Mouse (Mus musculus) heart, postnatal 0 days (tissue): ENCODE results near the gene Sebox. TPM values are rescaled to one million over a fixed set of nuclear protein-coding genes. Genes with fewer than 3 reads are reported as not detected.

Experiments used
- ATAC-seq: fragments of 200-750 bp; cut with Nextera tagmentation; 2 replicates; pipeline ENCODE4 v1.8.0; 2017; ENCODE audit warnings: low read depth, moderate number of reproducible peaks, moderate library complexity; ENCODE audit not compliant: insufficient read depth
- DNase-seq: peaks from one replicate; pipeline ENCODE4 v3.0.0-alpha.2; 2016; ENCODE audit warnings: low spot score
- H3K27ac ChIP-seq: fragments of 300-500 bp; sonication (generic); 2 replicates; pipeline ENCODE4 v1.5.1; 2014; ENCODE audit warnings: low read depth, mild to moderate bottlenecking
- H3K27me3 ChIP-seq: fragments of 300-500 bp; sonication (generic); 2 replicates; pipeline ENCODE4 v1.6.1; 2014; ENCODE audit warnings: low read length, mixed read lengths; ENCODE audit not compliant: control insufficient read depth, insufficient read depth
- H3K36me3 ChIP-seq: fragments of 300-500 bp; sonication (generic); replicated peaks from 2 replicates; pipeline ENCODE4 v1.6.1; 2014; ENCODE audit warnings: low read length, mixed read lengths; ENCODE audit not compliant: control insufficient read depth, insufficient read depth
- H3K4me1 ChIP-seq: fragments of 300-500 bp; sonication (generic); 2 replicates; pipeline ENCODE4 v1.6.1; 2014; ENCODE audit warnings: antibody characterized with exemption; ENCODE audit not compliant: control insufficient read depth, insufficient read depth
- H3K4me2 ChIP-seq: fragments of 300-500 bp; sonication (generic); 2 replicates; pipeline ENCODE4 v1.6.1; 2014; ENCODE audit warnings: low read depth, mild to moderate bottlenecking, low read length, moderate library complexity
- H3K4me3 ChIP-seq: fragments of 300-500 bp; sonication (generic); 2 replicates; pipeline ENCODE4 v1.5.1; 2014; ENCODE audit warnings: low read depth, low read length
- H3K9ac ChIP-seq: fragments of 300-500 bp; sonication (generic); replicated peaks from 2 replicates; pipeline ENCODE4 v1.6.1; 2014; ENCODE audit warnings: low read depth, low read length, mixed read lengths
- H3K9me3 ChIP-seq: fragments of 300-500 bp; sonication (generic); replicated peaks from 2 replicates; pipeline ENCODE4 v1.6.1; 2016; ENCODE audit warnings: low read length; ENCODE audit not compliant: control insufficient read depth
- CTCF ChIP-seq: IDR thresholded peaks from 2 replicates; pipeline ENCODE4 v1.5.1; 2016; ENCODE audit warnings: antibody characterized with exemption, control low read depth, low read depth
- EP300 ChIP-seq: IDR thresholded peaks from 2 replicates; pipeline ENCODE4 v1.6.1; 2016; ENCODE audit warnings: antibody characterized with exemption, low read depth
- WGBS: fragments of 180-500 bp; shearing (Covaris S2); extraction: QIAGEN DNeasy Blood & Tissue Kit; methylation state at CpG from one replicate; pipeline ENCODE4 v1.1.7; 2014; 5-methylcytosine and 5-hydroxymethylcytosine counted together
- polyA plus RNA-seq: library from polyadenylated mRNA; unstranded; fragments of >200 nt; fragmentation: Nextera tagmentation; extraction: Ambion mirVana; gene quantifications from 2 replicates; pipeline ENCODE4 v1.2.1, GENCODE M21; 2015
- total RNA-seq: library from RNA; depleted of rRNA; stranded (reverse); fragments of >200 nt; gene quantifications from 2 replicates; pipeline ENCODE4 v1.2.3, GENCODE M21; 2014; ENCODE audit warnings: low replicate concordance

Sebox gene
- total and polyA plus RNA-seq, 2 experiments from 2014 or later = not detected

- peaks cover 10% of the 10 kb centered on the region for H3K27me3 ChIP-seq
- no peak overlapping the region for H3K9ac ChIP-seq
- H3K36me3 ChIP-seq = peaks cover 28% of the 10 kb centered on the region
- no peak for TF ChIP-seq EP300
- no peak for TF ChIP-seq CTCF
- H3K9me3 ChIP-seq = no peaks in the 10 kb centered on the region
- no peak for DNase-seq
- WGBS = 79% methylated on average over 3 of the region's 3 CpGs
- no peak overlapping the region for H3K4me2 ChIP-seq
- no peak overlapping the region for H3K4me3 ChIP-seq
- no peak overlapping the region for H3K27ac ChIP-seq
- ATAC-seq = no peak
- no peaks in the 10 kb centered on the region for H3K4me1 ChIP-seq
These were observed 2.2 kb downstream of the Sebox start for GRCm38 (mm10) chr11:78505430-78505829.

- Histone ChIP-seq H3K36me3 (peaks cover 32% of the 10 kb centered on the region), H3K4me1 (peaks cover 15% of the 10 kb centered on the region), H3K4me3 (no peak overlapping the region), H3K9ac (no peak overlapping the region), H3K9me3 (no peaks in the 10 kb centered on the region), H3K27me3 (no peaks in the 10 kb centered on the region), H3K27ac (no peak overlapping the region), H3K4me2 (no peak overlapping the region)
- ATAC-seq = no peak
- TF ChIP-seq CTCF (peak; percentile 34), EP300 (no peak)
- DNase-seq = peak; percentile 16
- WGBS = 82% methylated on average over 5 of the region's 5 CpGs
These were observed 5.9 kb downstream of the Sebox start for GRCm38 (mm10) chr11:78509148-78509547.

- TF ChIP-seq CTCF = no peak
- 0 out of 2 replicates have a peak, but pooled peaks have one; percentile 33 for TF ChIP-seq EP300
- peaks cover 50% of the 10 kb centered on the region for H3K36me3 ChIP-seq
- peak; percentile 99 for ATAC-seq
These were observed 9.0 kb downstream of the Sebox start, which contains the start of the genes Tmem199 and Poldip2 for GRCm38 (mm10) chr11:78512025-78512957. TSS of gene Tmem199 (minus strand) at chr11:78512172. TSS of gene Poldip2 (plus strand) at chr11:78512193.

GRCm38 (mm10) chr11:78513106-78513790 is 10.0 kb downstream of the Sebox start:
- Histone ChIP-seq H3K4me1 (peaks cover 15% of the 10 kb centered on the region), H3K36me3 (peaks cover 50% of the 10 kb centered on the region), H3K27me3 (no peaks in the 10 kb centered on the region), H3K27ac (no peak overlapping the region), H3K4me2 (peak overlapping the region; percentile 84), H3K9me3 (no peaks in the 10 kb centered on the region), H3K4me3 (peak overlapping the region; percentile 87), H3K9ac (0 out of 2 replicates have a peak overlapping the region, but pooled peaks have one; percentile 91)
- DNase-seq = no peak
- 68% methylated on average over 3 of the region's 3 CpGs for WGBS
- ATAC-seq = no peak
- no peak for TF ChIP-seq CTCF
- no peak for TF ChIP-seq EP300

More at GRCm38 (mm10) chr11:78512025-78512957, 9.0 kb downstream of the Sebox start, which contains the start of the genes Tmem199 and Poldip2:
- Histone ChIP-seq H3K27me3 (no peaks in the 10 kb centered on the region), H3K27ac (peak within 1 kb of the TSS; percentile 87), H3K4me3 (peak within 1 kb of the TSS; percentile 87), H3K4me2 (peak within 1 kb of the TSS; percentile 84), H3K9me3 (no peaks in the 10 kb centered on the region), H3K9ac (peak within 1 kb of the TSS; percentile 91), H3K4me1 (peaks cover 15% of the 10 kb centered on the region)
- DNase-seq = peak; percentile 92
- WGBS = under 1% methylated on average over 65 of the region's 67 CpGs

- H3K9me3 ChIP-seq = no peaks in the 10 kb centered on the region
- H3K27ac ChIP-seq = no peak overlapping the region
- no peak overlapping the region for H3K4me3 ChIP-seq
- ATAC-seq (no peak), DNase-seq (no peak)
- no peak overlapping the region for H3K4me2 ChIP-seq
- H3K4me1 ChIP-seq = peaks cover 15% of the 10 kb centered on the region
- H3K9ac ChIP-seq = no peak overlapping the region
- 62% methylated on average over 2 of the region's 2 CpGs for WGBS
- no peaks in the 10 kb centered on the region for H3K27me3 ChIP-seq
- TF ChIP-seq EP300 (no peak), CTCF (peak; percentile 27)
- H3K36me3 ChIP-seq = peaks cover 64% of the 10 kb centered on the region
These were observed 12.5 kb downstream of the Sebox start for GRCm38 (mm10) chr11:78515549-78516325.
